8 mouse cellular contexts compared by ENCODE assay signal in genomic region chr6:94284089-94284825, GRCm38 (mm10). TPM values are rescaled to one million over a fixed set of nuclear protein-coding genes. Genes with fewer than 3 reads are reported as not detected.
DNase-seq lines count a peak whose midpoint lies in the region; ATAC-seq lines count a peak whose summit lies in the region.

No protein-coding gene starts in this region.

- intact Hi-C loops in gastrocnemius, postnatal 36 days (cut with DNase I): no loop called here

- H3K4me3 ChIP-seq in kidney, embryonic 16.5 days (ENCODE audit: low read length): peak overlapping the region; percentile 82

- peak; percentile 67 for ATAC-seq in kidney, embryonic 16.5 days (ENCODE audit: low FRiP score, low TSS enrichment)

- peak; percentile 12 to 55 for DNase-seq in urinary bladder, adult 18-20 months (ENCODE audit: low spot score in 2 of 2)
- DNase-seq in urinary bladder, postnatal 10 days (ENCODE audit: low spot score): no peak
- peak; percentile 39 for DNase-seq in cerebellum, adult 9-10 months
- peak; percentile 11 to 20 for DNase-seq in gastrocnemius, postnatal 36 days
- peak; percentile 36 to 53 for DNase-seq in lung, postnatal 4 days
- peak; percentile 56 for DNase-seq in testis, postnatal 10 days (ENCODE audit: low spot score)
- DNase-seq in layer of hippocampus, postnatal 14 days (ENCODE audit: low spot score in 2 of 2): no peak

- H3K4me2 ChIP-seq in kidney, embryonic 16.5 days (replicated peaks; ENCODE audit: low read depth, low read length): peak overlapping the region; percentile 97

- under 1% methylated on average over 44 of the region's 44 CpGs for WGBS in kidney, embryonic 16.5 days

- H3K4me1 ChIP-seq in kidney, embryonic 16.5 days (ENCODE audit: insufficient read depth, low read length): peaks cover 22% of the 10 kb centered on the region

- peak overlapping the region; percentile 99 for H3K27ac ChIP-seq in kidney, embryonic 16.5 days (ENCODE audit: low read length)

- peak overlapping the region; percentile 79 for H3K9ac ChIP-seq in kidney, embryonic 16.5 days (replicated peaks; ENCODE audit: low read length)

- H3K27me3 ChIP-seq in kidney, embryonic 16.5 days (ENCODE audit: insufficient read depth, low read length): no peaks in the 10 kb centered on the region

- peaks cover 4% of the 10 kb centered on the region; the same call in 1 of the 2 replicates for H3K9me3 ChIP-seq in kidney, embryonic 16.5 days (ENCODE audit: low read length)

- H3K36me3 ChIP-seq in kidney, embryonic 16.5 days (ENCODE audit: insufficient read depth, low read length): no peaks in the 10 kb centered on the region

RNA-seq across cellular contexts. Expression of gene Magi1, which starts 0.5 kb away (rescaled TPM):
- 1 to 10 TPM; 3.2 to 3.9 TPM for total RNA-seq in gastrocnemius, postnatal 36 days (2021)
- polyA plus RNA-seq in kidney, embryonic 16.5 days (2015; fragmentation: Nextera tagmentation; extraction: Ambion mirVana): 7.0 and 9.8 TPM in 2 replicates
- 10 to 100 TPM; 47.1 to 52.9 TPM for total RNA-seq in layer of hippocampus, postnatal 14 days (2021)

Comparison
In these comparisons a context has a peak if more than half of its experiments do, and no peak if none do; other contexts are left out.
1. DNase-seq: peak in urinary bladder, adult 18-20 months (2 of 2), cerebellum, adult 9-10 months (single experiment), gastrocnemius, postnatal 36 days (2 of 2), lung, postnatal 4 days (2 of 2) and testis, postnatal 10 days (single experiment); none in urinary bladder, postnatal 10 days (single experiment) and layer of hippocampus, postnatal 14 days (0 of 2).
2. RNA of gene Magi1, which starts 0.5 kb away (total RNA-seq): 47.1 to 52.9 TPM in layer of hippocampus, postnatal 14 days; 3.2 to 3.9 TPM in gastrocnemius, postnatal 36 days; every median in the first group is over 4 times any median in the second.